ENCODE assay signal across 8 mouse cellular contexts in the genomic region with DNA sequence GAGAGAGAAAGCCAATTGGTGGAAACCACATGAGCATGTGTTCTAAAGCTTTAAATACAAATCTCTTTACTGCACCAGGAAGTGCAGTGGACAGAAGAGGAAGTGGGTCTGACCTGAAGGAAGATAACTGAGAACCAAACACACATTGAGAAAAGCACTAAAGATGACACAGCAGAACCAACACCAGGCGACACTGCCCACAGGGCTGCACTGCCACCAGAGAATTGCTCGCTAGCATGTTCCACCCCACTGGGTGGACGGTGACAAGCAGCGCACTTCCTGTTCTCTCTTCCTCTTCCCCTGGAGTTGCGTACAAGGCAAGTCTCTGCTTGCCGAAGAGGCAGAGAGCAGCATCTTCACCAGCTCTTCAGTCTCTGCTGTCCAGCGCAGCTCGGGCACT.
DNase-seq lines count a peak whose midpoint lies in the region; ATAC-seq and TF ChIP-seq lines count a peak whose summit lies in the region.

No protein-coding gene starts in this region.

- no peak overlapping the region for H3K9ac ChIP-seq in hindbrain, embryonic 13.5 days

- no peaks in the 10 kb centered on the region for H3K9me3 ChIP-seq in megakaryocyte, embryonic 14.5 days
- H3K9me3 ChIP-seq in hindbrain, embryonic 13.5 days, result no peaks in the 10 kb centered on the region

- H3K4me2 ChIP-seq in hindbrain, embryonic 13.5 days, result no peak overlapping the region

- no peaks in the 10 kb centered on the region for H3K27me3 ChIP-seq in megakaryocyte, embryonic 14.5 days (replicated peaks)
- no peaks in the 10 kb centered on the region for H3K27me3 ChIP-seq in hindbrain, embryonic 13.5 days

- DNase-seq in left cerebral cortex, postnatal 14 days (ENCODE audit: low spot score in 2 of 2), result peak; percentile 39 to 52
- DNase-seq in left cerebral cortex, adult 8-10 months (ENCODE audit: low spot score in 2 of 2), result no peak
- DNase-seq in induced T-regulatory cell, adult 2 months (ENCODE audit: low read depth), result peak; percentile 29
- peak; percentile 8 for DNase-seq in thymus, postnatal 25 days
- DNase-seq in urinary bladder, postnatal 36 days (ENCODE audit: low spot score in 2 of 2), result no peak
- DNase-seq in gastrocnemius, adult 2 months, result no peak

- intact Hi-C loops in left cerebral cortex, postnatal 14 days (cut with DNase I), result no loop called here
- intact Hi-C loops in gastrocnemius, adult 2 months (cut with DNase I), result no loop called here

- no peak for ATAC-seq in hindbrain, embryonic 13.5 days (ENCODE audit: low FRiP score)

- peak overlapping the region; percentile 68 for H3K4me3 ChIP-seq in megakaryocyte, embryonic 14.5 days (replicated peaks)
- H3K4me3 ChIP-seq in gastrocnemius, adult 2 months, result no peak overlapping the region
- no peak overlapping the region for H3K4me3 ChIP-seq in hindbrain, embryonic 13.5 days

- peaks cover 58% of the 10 kb centered on the region for H3K4me1 ChIP-seq in megakaryocyte, embryonic 14.5 days
- H3K4me1 ChIP-seq in hindbrain, embryonic 13.5 days (replicated peaks), result no peaks in the 10 kb centered on the region

- no peak for TF ChIP-seq CTCF in gastrocnemius, adult 2 months (IDR thresholded peaks at IDR 0.05)

- peaks cover 65% of the 10 kb centered on the region for H3K36me3 ChIP-seq in megakaryocyte, embryonic 14.5 days (replicated peaks; ENCODE audit: low read length)
- peaks cover 17% of the 10 kb centered on the region for H3K36me3 ChIP-seq in hindbrain, embryonic 13.5 days

- WGBS in hindbrain, embryonic 13.5 days, result 96% methylated on average over 8 of the region's 8 CpGs

- H3K27ac ChIP-seq in gastrocnemius, adult 2 months, result no peak overlapping the region
- no peak overlapping the region for H3K27ac ChIP-seq in hindbrain, embryonic 13.5 days

Comparison
In these comparisons a context has a peak if more than half of its experiments do, and no peak if none do; other contexts are left out.
1. DNase-seq: peak in left cerebral cortex, postnatal 14 days (2 of 2), induced T-regulatory cell, adult 2 months (single experiment) and thymus, postnatal 25 days (single experiment); none in left cerebral cortex, adult 8-10 months (0 of 2), urinary bladder, postnatal 36 days (0 of 2) and gastrocnemius, adult 2 months (single experiment).